Mouse (Mus musculus) stomach, postnatal 0 days (tissue): ENCODE results near the gene Mei4.

Experiments
- CTCF ChIP-seq: IDR thresholded peaks from 2 replicates; pipeline ENCODE4 v1.5.1; 2016; ENCODE audit warnings: antibody characterized with exemption, low read depth, mild to moderate bottlenecking, moderate library complexity
- EP300 ChIP-seq: optimal IDR thresholded peaks from 2 replicates; pipeline ENCODE3; 2016; ENCODE audit warnings: antibody characterized with exemption

DNA sequence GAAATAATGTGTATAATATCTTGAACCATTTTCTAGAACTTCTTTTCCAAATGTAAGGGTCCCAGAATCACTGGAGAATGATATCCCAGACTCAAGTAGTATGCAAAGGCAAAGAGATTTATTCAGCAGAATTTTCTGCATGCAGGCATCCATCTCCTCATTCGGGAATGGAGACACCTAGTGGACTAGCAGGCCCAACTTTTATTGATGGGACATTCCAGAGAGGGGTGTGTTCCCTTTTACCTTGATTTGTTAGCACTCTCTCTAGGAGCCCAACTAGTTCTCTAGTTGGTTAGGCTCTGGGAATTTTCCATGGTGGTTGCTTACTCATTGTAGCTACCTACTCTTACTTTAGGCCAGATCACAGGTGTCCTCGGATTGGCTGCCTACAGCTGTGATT is 105.5 kb downstream of the Mei4 start:
- peak; percentile 22 for TF ChIP-seq CTCF
- no peak for TF ChIP-seq EP300
